Mouse (Mus musculus) layer of hippocampus, postnatal 25 days (tissue): ENCODE results near the gene Prss35. TPM values are rescaled to one million over a fixed set of nuclear protein-coding genes. Genes with fewer than 3 reads are reported as not detected.

Source experiments
- DNase-seq, 2 experiments: peaks; one replicate each; pipeline ENCODE4 v3.0.0; 2022; ENCODE audit warnings: mixed read lengths in 2 of 2, low spot score in 1 of 2; ENCODE audit errors: extremely low spot score in 1 of 2
- total RNA-seq, 2 experiments: library from RNA; stranded (reverse); gene quantifications; 2 replicates each; pipeline ENCODE4 v1.2.3; 2021

The Prss35 gene
- total RNA-seq, 2 experiments from 2014 or later: 6.5 to 7.7 TPM

DNA sequence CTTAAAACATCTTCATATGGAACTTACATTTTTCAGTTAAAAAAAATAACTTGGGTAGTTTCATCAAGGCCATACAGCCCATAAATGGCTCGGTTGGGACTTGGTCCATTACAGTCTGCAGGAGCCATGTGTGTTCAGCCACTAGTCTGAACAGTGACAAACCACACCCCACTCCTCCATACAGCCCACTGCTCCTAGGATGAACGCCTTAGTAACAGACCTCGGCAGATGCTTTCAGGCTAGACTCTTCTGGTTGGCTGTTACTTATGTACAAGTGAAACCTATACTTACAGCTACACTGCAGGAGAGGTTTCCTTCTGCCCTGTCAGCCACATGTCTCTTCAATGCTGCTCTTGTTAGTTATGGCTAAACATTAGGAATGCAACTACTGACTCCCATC, 51.8 kb downstream of the Prss35 start:
- DNase-seq: no peak

- DNase-seq: no peak
Observed at GRCm38 (mm10) chr9:86797553-86797952, 54.1 kb downstream of the Prss35 start.

DNA sequence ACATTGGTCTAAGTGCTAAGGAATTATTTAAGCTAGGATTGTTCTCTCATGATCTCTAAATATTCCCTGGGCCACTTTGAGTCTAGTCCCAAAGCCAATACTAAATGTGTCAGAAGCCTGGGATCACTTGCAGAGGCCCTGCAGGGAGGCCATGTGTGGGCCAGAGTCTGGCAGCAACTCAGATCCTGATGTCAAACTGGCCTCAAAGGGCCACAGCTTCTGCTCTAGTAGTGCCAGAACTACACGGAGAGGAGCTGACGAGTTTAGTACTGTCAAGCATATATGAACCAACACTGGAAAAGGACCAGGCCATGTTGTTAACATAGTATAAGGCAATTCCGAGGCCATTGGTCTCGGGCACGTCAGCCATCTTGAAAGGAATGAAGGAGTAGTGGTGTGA, 54.7 kb downstream of the Prss35 start:
- no peak for DNase-seq

DNA sequence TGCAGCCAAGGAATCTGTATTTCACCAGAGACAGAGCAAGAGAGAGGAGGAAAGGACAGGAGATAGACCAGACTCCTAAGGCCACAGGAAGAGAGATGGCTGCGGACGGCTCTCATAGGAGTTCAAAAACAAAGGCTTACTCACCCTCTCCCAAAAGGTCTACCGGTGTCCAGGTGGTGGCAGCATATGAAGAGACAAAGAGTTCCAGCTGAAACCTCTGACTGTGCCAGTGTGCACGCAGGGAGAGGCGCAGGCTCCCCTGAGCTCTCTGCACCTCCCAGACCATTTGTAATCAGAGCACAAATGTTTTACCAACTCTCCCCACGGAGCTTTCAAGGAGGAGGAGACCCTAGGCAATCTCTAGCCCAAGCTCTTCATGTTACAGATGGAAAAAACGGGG, 55.2 kb downstream of the Prss35 start:
- no peak for DNase-seq

- no peak for DNase-seq
Observed at GRCm38 (mm10) chr9:86799099-86799498, 55.6 kb downstream of the Prss35 start.

GRCm38 (mm10) chr9:86800600-86801163, 57.2 kb downstream of the Prss35 start:
- no peak for DNase-seq

Other genes starting within 250 kb of the Prss35 start
- 10 to 100 TPM; 17.5 to 17.6 TPM for gene Pgm3, start 171.8 kb upstream of the Prss35 start, total RNA-seq
- 10 to 100 TPM; 26.0 to 30.7 TPM for gene Rwdd2a, start 171.7 kb upstream of the Prss35 start, total RNA-seq
- gene Me1, start 47.7 kb upstream of the Prss35 start, total RNA-seq: 10 to 100 TPM; 65.7 to 68.1 TPM
- gene Snap91, start 137.0 kb downstream of the Prss35 start, total RNA-seq: 100 to 1,000 TPM; 383 to 406 TPM